Mouse (Mus musculus) limb, embryonic 14.5 days (tissue): ENCODE results near the gene Tmod4. TPM values are rescaled to one million over a fixed set of nuclear protein-coding genes. Genes with fewer than 3 reads are reported as not detected.

Source experiments
- ATAC-seq: fragments of 200-750 bp; cut with Nextera tagmentation; 2 replicates; pipeline ENCODE4 v1.8.0; 2017; ENCODE audit warnings: low read depth, moderate number of reproducible peaks, moderate TSS enrichment; ENCODE audit not compliant: low FRiP score
- DNase-seq: peaks from one replicate; pipeline ENCODE4 v3.0.0-alpha.2; 2015; ENCODE audit warnings: low spot score
- H3K27ac ChIP-seq: fragments of 300-500 bp; sonication (generic); replicated peaks from 2 replicates; pipeline ENCODE4 v1.5.1; 2014; ENCODE audit warnings: low read depth, mild to moderate bottlenecking, low read length, moderate library complexity, mixed read lengths
- H3K27me3 ChIP-seq: fragments of 300-500 bp; sonication (generic); 2 replicates; pipeline ENCODE4 v1.6.1; 2014; ENCODE audit warnings: low read length, mixed read lengths; ENCODE audit not compliant: control insufficient read depth, insufficient read depth
- H3K36me3 ChIP-seq: fragments of 300-500 bp; sonication (generic); 2 replicates; pipeline ENCODE4 v1.6.1; 2014; ENCODE audit warnings: mild to moderate bottlenecking, low read length, moderate library complexity, mixed read lengths; ENCODE audit not compliant: control insufficient read depth, insufficient read depth
- H3K4me1 ChIP-seq: fragments of 300-500 bp; sonication (generic); 2 replicates; pipeline ENCODE4 v1.6.1; 2014; ENCODE audit warnings: antibody characterized with exemption, low read length, mixed read lengths; ENCODE audit not compliant: control insufficient read depth, insufficient read depth
- H3K4me2 ChIP-seq: fragments of 300-500 bp; sonication (generic); replicated peaks from 2 replicates; pipeline ENCODE4 v1.6.1; 2014; ENCODE audit warnings: low read depth, mild to moderate bottlenecking, low read length, moderate library complexity; ENCODE audit not compliant: severe bottlenecking
- H3K4me3 ChIP-seq: fragments of 300-500 bp; sonication (generic); replicated peaks from 2 replicates; pipeline ENCODE4 v1.5.1; 2014; ENCODE audit warnings: low read length
- H3K9ac ChIP-seq: fragments of 300-500 bp; sonication (generic); 2 replicates; pipeline ENCODE4 v1.6.1; 2014; ENCODE audit warnings: mild to moderate bottlenecking, low read depth, low read length, moderate library complexity; ENCODE audit not compliant: severe bottlenecking
- H3K9me3 ChIP-seq: fragments of 300-500 bp; sonication (generic); 2 replicates; pipeline ENCODE4 v1.6.1; 2016; ENCODE audit warnings: low read length; ENCODE audit not compliant: control insufficient read depth
- POLR2A ChIP-seq: fragments of 200-500 bp; IDR thresholded peaks from 2 replicates; pipeline ENCODE4 v1.8.0; 2012; ENCODE audit warnings: inconsistent platforms, mild to moderate bottlenecking, moderate library complexity, borderline replicate concordance; ENCODE audit not compliant: insufficient read depth, insufficient read length; ENCODE audit errors: extremely low read depth
- WGBS: fragments of 180-500 bp; shearing (Covaris S2); extraction: QIAGEN DNeasy Blood & Tissue Kit; methylation state at CpG from one replicate; pipeline ENCODE4 v1.1.7; 2014; 5-methylcytosine and 5-hydroxymethylcytosine counted together
- polyA plus RNA-seq, 2 experiments: library from polyadenylated mRNA; depleted of rRNA in 1 of 2; stranded (reverse) in 1 of 2; unstranded in 1 of 2; fragments of >200 nt; fragmentation: Nextera tagmentation in 1 of 2; extraction: Ambion mirVana in 1 of 2; gene quantifications; 2 replicates each; pipeline versions ENCODE4 v1.2.1 to v1.2.3; 2012 to 2014

The Tmod4 gene
- polyA plus RNA-seq, 2 experiments: 2.9 to 5.0 TPM

DNA sequence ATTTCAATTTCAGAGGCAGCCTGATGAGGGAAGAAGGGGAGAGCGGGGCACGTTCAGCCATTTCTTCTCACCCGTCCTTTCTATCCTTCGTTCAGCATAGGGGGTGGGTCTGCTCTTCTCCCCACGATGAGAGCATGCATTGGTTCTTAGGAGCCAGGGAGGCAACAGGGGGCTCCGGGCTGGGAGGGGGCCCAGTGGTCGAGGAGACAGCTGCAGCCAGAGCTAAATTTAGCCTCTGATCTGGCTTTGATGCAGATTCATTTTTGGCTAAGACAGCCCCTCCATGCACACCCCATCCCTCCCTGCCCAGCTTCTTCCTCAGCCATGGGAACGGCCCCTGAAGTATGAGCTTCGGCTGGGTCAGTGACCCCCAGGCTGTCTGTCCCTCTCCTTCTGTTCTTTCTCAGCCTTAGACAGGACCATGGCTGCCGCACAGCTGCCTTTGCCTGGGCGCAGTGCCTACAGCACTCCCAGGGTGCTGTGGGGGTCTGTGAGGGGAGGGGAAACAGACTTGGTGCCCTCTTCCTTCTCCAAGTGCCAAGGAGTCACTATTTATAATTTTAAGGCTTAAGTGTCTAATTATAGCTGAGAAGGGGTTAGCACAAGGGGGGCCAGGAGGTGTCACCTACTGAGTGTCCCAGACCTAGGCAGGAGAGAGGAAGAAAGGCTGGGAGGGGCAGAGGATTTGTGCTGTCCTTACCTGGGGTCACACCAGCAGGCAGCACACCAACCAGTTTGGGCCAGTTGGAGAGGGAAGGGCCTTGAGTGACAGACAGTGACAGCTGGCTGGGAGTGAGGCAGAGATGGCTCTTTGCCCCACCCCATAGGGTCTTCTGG is 39.4 kb downstream of the Tmod4 start:
- no peak overlapping the region for H3K9ac ChIP-seq
- no peak overlapping the region for H3K4me3 ChIP-seq
- H3K9me3 ChIP-seq: no peaks in the 10 kb centered on the region
- no peak for TF ChIP-seq POLR2A
- peak; percentile 35 for DNase-seq
- H3K27me3 ChIP-seq: no peaks in the 10 kb centered on the region
- H3K36me3 ChIP-seq: peaks cover 42% of the 10 kb centered on the region
- H3K4me1 ChIP-seq: peaks cover 15% of the 10 kb centered on the region; the same call in 1 of the 2 replicates
- no peak overlapping the region for H3K4me2 ChIP-seq
- 55% methylated on average over 11 of the region's 11 CpGs for WGBS
- 0 out of 2 replicates have a peak, but pooled peaks have one; percentile 4 for ATAC-seq
- H3K27ac ChIP-seq: no peak overlapping the region; the same call in 1 of the 2 replicates

DNA sequence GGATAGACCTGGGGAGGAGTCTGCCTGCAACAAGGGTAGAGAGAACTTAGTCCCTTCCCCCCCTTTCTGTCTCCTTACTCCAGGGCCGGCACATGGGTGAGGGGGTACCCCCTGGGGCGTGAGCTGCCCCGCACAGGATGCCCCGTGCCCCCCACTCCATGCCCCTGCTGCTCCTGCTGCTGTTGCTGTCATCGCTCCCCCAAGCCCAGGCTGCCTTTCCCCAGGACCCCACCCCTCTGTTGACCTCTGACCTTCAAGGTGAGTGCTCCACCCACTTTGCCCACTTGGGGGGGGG is 39.9 kb downstream of the Tmod4 start:
- Histone ChIP-seq H3K36me3 (peaks cover 48% of the 10 kb centered on the region), H3K9me3 (no peaks in the 10 kb centered on the region), H3K4me2 (no peak overlapping the region), H3K4me1 (peaks cover 15% of the 10 kb centered on the region; the same call in 1 of the 2 replicates), H3K27me3 (no peaks in the 10 kb centered on the region), H3K27ac (no peak overlapping the region), H3K9ac (no peak overlapping the region), H3K4me3 (no peak overlapping the region)
- 70% methylated on average over 4 of the region's 5 CpGs for WGBS
- TF ChIP-seq POLR2A: no peak
- DNase-seq (no peak), ATAC-seq (no peak)

DNA sequence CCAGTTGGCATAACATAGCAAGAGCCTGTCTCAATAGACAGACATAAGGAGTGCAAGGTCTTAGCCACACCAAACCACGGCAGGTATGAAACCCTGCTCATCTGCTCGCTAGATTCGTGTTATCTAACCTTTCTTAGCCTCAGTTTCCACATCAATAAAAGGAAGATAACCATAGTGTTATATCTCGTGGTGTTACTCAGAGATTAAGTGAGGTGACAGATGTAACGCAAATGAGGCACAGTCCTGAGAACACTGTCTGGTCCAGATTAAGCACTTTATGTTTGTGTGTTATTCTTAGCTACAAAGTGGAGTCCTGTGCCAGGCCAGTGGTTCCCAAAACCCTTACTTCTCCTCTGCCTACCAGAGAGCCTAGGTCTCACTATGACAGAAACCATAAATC is 40.6 kb downstream of the Tmod4 start:
- no peak for TF ChIP-seq POLR2A
- Histone ChIP-seq H3K4me3 (no peak overlapping the region), H3K27me3 (no peaks in the 10 kb centered on the region), H3K9ac (no peak overlapping the region), H3K36me3 (peaks cover 54% of the 10 kb centered on the region), H3K4me2 (no peak overlapping the region), H3K4me1 (peaks cover 10% of the 10 kb centered on the region; the same call in 1 of the 2 replicates), H3K27ac (no peak overlapping the region), H3K9me3 (no peaks in the 10 kb centered on the region)
- DNase-seq: no peak
- no peak for ATAC-seq
- 85% methylated on average over 5 of the region's 5 CpGs for WGBS

DNA sequence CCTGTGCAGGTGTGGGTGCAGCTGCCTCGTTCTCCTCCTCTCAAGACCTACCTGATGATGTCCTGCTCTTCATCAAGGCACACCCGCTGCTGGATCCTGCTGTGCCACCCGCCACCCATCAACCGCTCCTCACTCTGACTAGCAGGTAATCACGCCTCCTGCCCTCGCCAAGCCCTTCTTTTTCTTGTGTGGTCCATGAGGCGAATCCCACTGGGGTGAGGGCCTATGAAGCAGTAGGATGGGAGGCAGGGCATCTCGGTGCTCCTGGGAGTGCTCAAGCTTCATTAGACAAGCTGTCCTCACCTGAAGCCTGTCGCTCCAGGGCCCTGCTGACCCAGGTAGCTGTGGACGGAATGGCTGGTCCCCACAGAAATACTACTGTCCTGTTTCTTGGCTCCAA is 45.7 kb downstream of the Tmod4 start:
- H3K4me3 ChIP-seq: no peak overlapping the region
- peaks cover 83% of the 10 kb centered on the region for H3K36me3 ChIP-seq
- no peak overlapping the region for H3K9ac ChIP-seq
- no peak overlapping the region for H3K4me2 ChIP-seq
- H3K9me3 ChIP-seq: no peaks in the 10 kb centered on the region
- H3K4me1 ChIP-seq: peaks cover 5% of the 10 kb centered on the region; the same call in 1 of the 2 replicates
- no peak for ATAC-seq
- DNase-seq: no peak
- no peak overlapping the region for H3K27ac ChIP-seq
- 90% methylated on average over 10 of the region's 10 CpGs for WGBS
- TF ChIP-seq POLR2A: no peak
- H3K27me3 ChIP-seq: peaks cover 30% of the 10 kb centered on the region

DNA sequence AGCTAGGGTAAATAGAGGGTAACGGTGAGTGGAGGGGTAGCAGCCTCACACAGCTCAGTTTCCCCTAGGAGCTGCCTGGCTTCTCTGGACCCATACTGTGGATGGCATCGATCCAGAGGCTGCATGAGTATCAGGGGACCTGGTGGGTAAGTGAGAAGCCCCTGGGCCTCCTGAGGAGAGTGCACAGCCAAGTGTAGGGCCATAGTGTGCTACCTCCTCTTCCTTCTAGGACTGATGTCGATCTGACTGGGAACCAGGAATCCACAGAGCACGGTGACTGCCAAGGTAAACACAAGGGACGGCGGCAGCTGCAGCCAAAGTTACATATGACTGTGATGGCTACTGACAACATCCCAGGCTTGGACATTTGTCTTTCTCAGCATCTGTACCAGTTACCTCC is 46.8 kb downstream of the Tmod4 start:
- Histone ChIP-seq H3K4me1 (peaks cover 5% of the 10 kb centered on the region; the same call in 1 of the 2 replicates), H3K4me3 (no peak overlapping the region), H3K36me3 (peaks cover 75% of the 10 kb centered on the region), H3K27ac (no peak overlapping the region), H3K4me2 (no peak overlapping the region), H3K9me3 (no peaks in the 10 kb centered on the region), H3K27me3 (peaks cover 30% of the 10 kb centered on the region), H3K9ac (no peak overlapping the region)
- DNase-seq (no peak), ATAC-seq (no peak)
- no peak for TF ChIP-seq POLR2A
- WGBS: 64% methylated on average over 6 of the region's 6 CpGs
